Mouse (Mus musculus): ENCODE measurements around the gene Tmem232. TPM values are rescaled to one million over a fixed set of nuclear protein-coding genes. Genes with fewer than 3 reads are reported as not detected.

Gene Tmem232
- polyA plus RNA-seq, 1 experiment = not detected

- Histone ChIP-seq H3K27ac (ENCODE audit: insufficient read depth, low read length) (no peak overlapping the region), H3K4me1 (ENCODE audit: control insufficient read depth, insufficient read depth, low read length) (no peaks in the 10 kb centered on the region), H3K4me3 (ENCODE audit: low read depth, low read length) (no peak overlapping the region), H3K27me3 (ENCODE audit: control insufficient read depth, insufficient read depth, low read length, poor library complexity, severe bottlenecking) (no peaks in the 10 kb centered on the region; the same call in 1 of the 2 replicates), H3K9ac (ENCODE audit: low read depth, poor library complexity, severe bottlenecking) (no peak overlapping the region), H3K36me3 (ENCODE audit: control insufficient read depth, insufficient read depth, low read length, poor library complexity, severe bottlenecking) (no peaks in the 10 kb centered on the region), H3K9me3 (replicated peaks; ENCODE audit: control insufficient read depth, insufficient read depth, low read length, poor library complexity, severe bottlenecking) (no peaks in the 10 kb centered on the region)
- TF ChIP-seq EP300 (IDR thresholded peaks at IDR 0.05; ENCODE audit: insufficient read depth, low read depth, low read length) (no peak), CTCF (IDR thresholded peaks at IDR 0.05; ENCODE audit: low read depth, low read length) (no peak), POLR2A (IDR thresholded peaks at IDR 0.05; ENCODE audit: insufficient read depth, low read length) (no peak)
Measured at GRCm38 (mm10) chr17:65405309-65405708, 135.3 kb downstream of the Tmem232 start.

GRCm38 (mm10) chr17:65400914-65401313, 139.7 kb downstream of the Tmem232 start:
- TF ChIP-seq CTCF (IDR thresholded peaks at IDR 0.05; ENCODE audit: low read depth, low read length) (no peak), EP300 (IDR thresholded peaks at IDR 0.05; ENCODE audit: insufficient read depth, low read depth, low read length) (no peak), POLR2A (IDR thresholded peaks at IDR 0.05; ENCODE audit: insufficient read depth, low read length) (no peak)
- no peak overlapping the region for H3K27ac ChIP-seq (ENCODE audit: insufficient read depth, low read length)
- H3K4me1 ChIP-seq (ENCODE audit: control insufficient read depth, insufficient read depth, low read length) = no peaks in the 10 kb centered on the region
- H3K4me3 ChIP-seq (ENCODE audit: low read depth, low read length) = no peak overlapping the region
- H3K9ac ChIP-seq (ENCODE audit: low read depth, poor library complexity, severe bottlenecking) = no peak overlapping the region
- H3K27me3 ChIP-seq (ENCODE audit: control insufficient read depth, insufficient read depth, low read length, poor library complexity, severe bottlenecking) = no peaks in the 10 kb centered on the region
- no peaks in the 10 kb centered on the region for H3K9me3 ChIP-seq (replicated peaks; ENCODE audit: control insufficient read depth, insufficient read depth, low read length, poor library complexity, severe bottlenecking)
- no peaks in the 10 kb centered on the region for H3K36me3 ChIP-seq (ENCODE audit: control insufficient read depth, insufficient read depth, low read length, poor library complexity, severe bottlenecking)

GRCm38 (mm10) chr17:65384411-65384962, 156.1 kb downstream of the Tmem232 start:
- Histone ChIP-seq H3K9me3 (replicated peaks; ENCODE audit: control insufficient read depth, insufficient read depth, low read length, poor library complexity, severe bottlenecking) (no peaks in the 10 kb centered on the region), H3K9ac (ENCODE audit: low read depth, poor library complexity, severe bottlenecking) (no peak overlapping the region), H3K36me3 (ENCODE audit: control insufficient read depth, insufficient read depth, low read length, poor library complexity, severe bottlenecking) (no peaks in the 10 kb centered on the region), H3K4me1 (ENCODE audit: control insufficient read depth, insufficient read depth, low read length) (no peaks in the 10 kb centered on the region), H3K4me3 (ENCODE audit: low read depth, low read length) (no peak overlapping the region), H3K27ac (ENCODE audit: insufficient read depth, low read length) (no peak overlapping the region), H3K27me3 (ENCODE audit: control insufficient read depth, insufficient read depth, low read length, poor library complexity, severe bottlenecking) (no peaks in the 10 kb centered on the region)
- TF ChIP-seq EP300 (IDR thresholded peaks at IDR 0.05; ENCODE audit: insufficient read depth, low read depth, low read length) (no peak), POLR2A (IDR thresholded peaks at IDR 0.05; ENCODE audit: insufficient read depth, low read length) (no peak), CTCF (IDR thresholded peaks at IDR 0.05; ENCODE audit: low read depth, low read length) (no peak)

- H3K9me3 ChIP-seq (replicated peaks; ENCODE audit: control insufficient read depth, insufficient read depth, low read length, poor library complexity, severe bottlenecking) = no peaks in the 10 kb centered on the region; the same call in 1 of the 2 replicates
- H3K4me1 ChIP-seq (ENCODE audit: control insufficient read depth, insufficient read depth, low read length) = no peaks in the 10 kb centered on the region
- H3K36me3 ChIP-seq (ENCODE audit: control insufficient read depth, insufficient read depth, low read length, poor library complexity, severe bottlenecking) = no peaks in the 10 kb centered on the region
- H3K4me3 ChIP-seq (ENCODE audit: low read depth, low read length) = no peak overlapping the region
- H3K27me3 ChIP-seq (ENCODE audit: control insufficient read depth, insufficient read depth, low read length, poor library complexity, severe bottlenecking) = no peaks in the 10 kb centered on the region
- TF ChIP-seq POLR2A (IDR thresholded peaks at IDR 0.05; ENCODE audit: insufficient read depth, low read length) = no peak
- TF ChIP-seq EP300 (IDR thresholded peaks at IDR 0.05; ENCODE audit: insufficient read depth, low read depth, low read length) = no peak
- TF ChIP-seq CTCF (IDR thresholded peaks at IDR 0.05; ENCODE audit: low read depth, low read length) = no peak
- H3K9ac ChIP-seq (ENCODE audit: low read depth, poor library complexity, severe bottlenecking) = no peak overlapping the region
- no peak overlapping the region for H3K27ac ChIP-seq (ENCODE audit: insufficient read depth, low read length)
Measured at GRCm38 (mm10) chr17:65370034-65370780, 170.4 kb downstream of the Tmem232 start.

GRCm38 (mm10) chr17:65365535-65366254, 174.9 kb downstream of the Tmem232 start:
- H3K4me3 ChIP-seq (ENCODE audit: low read depth, low read length) = no peak overlapping the region
- no peaks in the 10 kb centered on the region for H3K36me3 ChIP-seq (ENCODE audit: control insufficient read depth, insufficient read depth, low read length, poor library complexity, severe bottlenecking)
- TF ChIP-seq POLR2A (IDR thresholded peaks at IDR 0.05; ENCODE audit: insufficient read depth, low read length) (no peak), CTCF (IDR thresholded peaks at IDR 0.05; ENCODE audit: low read depth, low read length) (no peak), EP300 (IDR thresholded peaks at IDR 0.05; ENCODE audit: insufficient read depth, low read depth, low read length) (no peak)
- no peaks in the 10 kb centered on the region for H3K9me3 ChIP-seq (replicated peaks; ENCODE audit: control insufficient read depth, insufficient read depth, low read length, poor library complexity, severe bottlenecking)
- no peaks in the 10 kb centered on the region for H3K4me1 ChIP-seq (ENCODE audit: control insufficient read depth, insufficient read depth, low read length)
- H3K27me3 ChIP-seq (ENCODE audit: control insufficient read depth, insufficient read depth, low read length, poor library complexity, severe bottlenecking) = no peaks in the 10 kb centered on the region
- H3K27ac ChIP-seq (ENCODE audit: insufficient read depth, low read length) = no peak overlapping the region
- H3K9ac ChIP-seq (ENCODE audit: low read depth, poor library complexity, severe bottlenecking) = no peak overlapping the region
